Mouse (Mus musculus): ENCODE measurements at regions not wholly inside any gene's neighbourhood (a gene's known extent, or its start where the extent isn't known, plus 50 kb on each side); places are given as distances from the start of the nearest gene placed in this dataset.
A peak's percentile ranks its signal among the peaks of the same experiment; 100 is the strongest.

GRCm38 (mm10) chr4:31608811-31609210 lies 355.1 kb upstream of the Map3k7 start:
- DNase-seq (ENCODE audit: low spot score in 2 of 2): no peak

GRCm38 (mm10) chr4:31609559-31609958 lies 354.3 kb upstream of the Map3k7 start:
- DNase-seq (ENCODE audit: low spot score in 2 of 2): no peak

DNA sequence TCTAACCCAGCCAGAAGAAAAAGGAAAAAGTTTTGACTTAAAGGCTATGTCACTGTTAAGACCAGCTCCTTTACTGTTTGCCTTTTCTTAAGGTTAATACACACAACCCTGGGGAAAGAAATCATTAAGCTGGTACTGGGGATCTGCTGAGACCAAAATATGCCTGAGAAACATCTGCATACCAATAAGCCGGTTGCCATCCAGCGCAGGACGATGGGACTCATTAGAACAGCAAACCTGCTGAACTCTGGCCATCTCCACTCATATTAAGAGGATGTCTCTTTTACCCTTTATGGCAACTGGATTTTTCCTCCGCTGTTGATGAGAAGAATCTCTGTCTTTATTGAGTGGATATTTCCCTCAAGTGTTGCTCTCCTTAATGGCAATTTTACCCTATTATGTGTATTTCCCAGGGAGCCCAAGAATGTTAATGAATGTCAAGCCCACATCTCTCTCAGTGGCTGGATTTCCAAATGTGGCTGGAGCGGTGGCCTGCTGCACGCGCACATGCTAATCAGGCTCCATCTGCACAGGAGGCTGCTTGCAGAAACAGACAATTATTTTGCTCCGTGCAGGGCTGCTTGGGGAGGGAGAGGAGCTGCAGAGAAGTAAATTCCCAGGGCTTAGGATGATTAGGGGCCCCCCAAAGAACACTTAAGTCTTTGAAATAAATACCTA lies 351.6 kb upstream of the Map3k7 start:
- no peak for DNase-seq (ENCODE audit: low spot score in 2 of 2)

DNA sequence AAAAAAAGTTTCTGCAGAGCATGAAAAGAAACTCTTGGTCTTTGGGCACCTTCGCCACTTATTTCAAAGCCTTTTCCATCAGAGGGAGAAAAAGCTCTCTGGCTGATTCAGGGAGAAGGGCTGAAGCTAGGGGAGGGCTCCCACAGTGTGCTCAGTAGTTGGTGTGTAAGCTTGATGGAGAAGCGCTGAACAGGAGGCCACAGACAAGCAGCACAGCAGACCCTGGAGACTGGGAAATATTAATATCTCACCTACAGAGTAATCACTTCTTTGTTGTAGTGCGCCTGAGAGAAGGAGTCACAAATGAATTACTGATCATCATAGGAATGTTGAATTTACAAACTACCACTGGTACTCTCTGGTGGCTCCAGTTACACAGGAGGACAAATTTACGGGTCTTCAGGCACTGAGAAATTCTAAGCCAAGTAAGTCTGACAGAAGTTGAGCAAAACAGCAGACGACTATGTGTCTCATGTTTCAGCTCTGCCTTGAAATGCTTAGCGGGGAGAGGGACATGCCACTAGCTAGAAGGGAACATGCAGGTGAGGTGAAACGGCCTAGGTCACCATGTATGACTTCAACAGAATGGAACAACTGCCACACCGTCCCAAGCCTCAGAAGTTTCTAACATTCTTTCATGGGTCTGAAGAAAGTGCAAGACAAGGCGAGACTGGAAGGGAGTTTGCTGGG lies 350.9 kb upstream of the Map3k7 start:
- no peak for DNase-seq (ENCODE audit: low spot score in 2 of 2)

DNA sequence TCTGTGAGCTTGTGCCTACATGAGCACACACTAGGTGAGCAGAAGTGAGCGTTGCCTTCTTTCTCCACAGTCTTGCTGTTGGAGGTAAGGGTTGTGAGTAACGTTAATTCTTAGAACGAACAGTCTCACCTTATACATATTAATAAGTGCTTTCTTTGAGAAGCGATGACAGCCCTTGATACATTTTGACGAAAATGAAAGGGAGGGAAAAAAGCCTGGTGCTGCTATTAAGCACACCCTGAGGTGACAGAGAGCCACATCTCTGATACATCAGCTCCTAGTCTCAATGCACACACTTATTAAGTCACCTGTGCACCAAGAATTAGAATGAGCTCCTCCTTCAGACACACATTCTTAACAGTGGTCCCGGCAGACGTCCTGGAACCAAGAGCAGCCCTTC lies 346.3 kb upstream of the Map3k7 start:
- no peak for DNase-seq (ENCODE audit: low spot score in 2 of 2)

- no peak for DNase-seq (ENCODE audit: low spot score in 2 of 2)
These were observed 345.9 kb upstream of the Map3k7 start for GRCm38 (mm10) chr4:31618026-31618425.

DNA sequence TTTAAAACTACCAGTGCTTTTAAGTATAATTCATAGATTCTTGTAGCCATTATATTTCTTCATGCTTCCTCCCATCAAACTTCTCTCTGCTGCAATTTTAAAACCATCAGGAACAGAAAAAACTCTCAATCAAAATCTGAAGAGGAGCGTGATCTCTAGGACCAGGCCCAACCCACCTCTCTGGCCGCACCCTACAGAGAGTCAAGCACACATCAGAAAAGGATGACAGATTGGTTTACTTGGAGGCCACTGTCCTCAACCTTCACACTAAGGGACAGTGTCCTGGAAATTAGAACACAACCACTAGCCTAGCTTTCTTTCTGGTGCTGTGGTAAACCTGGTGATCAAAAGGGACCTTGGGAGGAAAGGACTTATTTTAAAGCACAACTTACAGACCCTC lies 342.7 kb upstream of the Map3k7 start:
- DNase-seq (ENCODE audit: low spot score in 2 of 2): no peak

DNA sequence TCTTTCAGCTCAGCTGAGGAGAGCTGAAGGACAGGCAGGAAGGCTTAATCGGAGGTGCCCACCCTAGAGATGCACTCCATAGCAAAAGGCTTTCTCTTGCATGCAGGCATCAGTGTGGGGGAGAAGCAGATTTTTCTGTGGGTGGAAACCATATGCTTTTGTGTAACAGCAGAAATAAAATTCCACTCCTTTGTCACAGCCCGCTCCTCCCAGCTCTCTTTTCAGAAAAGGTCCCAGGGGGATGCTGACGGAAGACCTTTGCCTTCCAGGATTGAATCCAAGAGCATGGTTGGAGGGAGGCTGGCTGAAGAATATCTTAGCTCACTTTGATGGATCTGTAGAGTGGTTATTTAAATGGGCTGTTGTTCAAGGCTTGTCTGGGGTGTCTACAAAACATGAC lies 336.8 kb upstream of the Map3k7 start:
- DNase-seq (ENCODE audit: low spot score in 2 of 2): no peak

GRCm38 (mm10) chr4:31627777-31628176 lies 336.1 kb upstream of the Map3k7 start:
- DNase-seq (ENCODE audit: low spot score in 2 of 2): no peak

DNA sequence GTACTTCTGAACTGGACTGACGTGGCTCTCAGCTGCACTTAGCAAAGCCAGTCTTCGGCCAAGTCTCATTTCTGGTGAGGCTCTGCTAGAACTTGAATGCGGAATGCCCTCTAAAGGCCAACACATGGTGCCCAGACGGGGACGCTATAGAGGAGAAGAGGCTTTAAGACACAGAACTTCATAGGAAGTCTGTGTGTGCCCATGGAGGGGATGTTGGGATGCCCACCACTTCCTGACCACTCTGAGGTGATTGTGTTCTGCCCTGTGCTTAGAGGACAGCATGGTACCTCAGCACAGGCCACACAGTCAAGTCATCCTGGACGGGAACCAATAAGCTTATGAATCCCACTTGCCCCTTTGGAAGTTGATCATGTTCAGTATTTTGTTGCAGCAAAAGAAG lies 325.3 kb upstream of the Map3k7 start:
- no peak for DNase-seq (ENCODE audit: low spot score in 2 of 2)

- DNase-seq (ENCODE audit: low spot score in 2 of 2): peak; percentile 39 to 56
These were observed 321.7 kb upstream of the Map3k7 start for GRCm38 (mm10) chr4:31642161-31642560.

- DNase-seq (ENCODE audit: low spot score in 2 of 2): no peak
These were observed 321.2 kb upstream of the Map3k7 start for GRCm38 (mm10) chr4:31642593-31643290.

DNA sequence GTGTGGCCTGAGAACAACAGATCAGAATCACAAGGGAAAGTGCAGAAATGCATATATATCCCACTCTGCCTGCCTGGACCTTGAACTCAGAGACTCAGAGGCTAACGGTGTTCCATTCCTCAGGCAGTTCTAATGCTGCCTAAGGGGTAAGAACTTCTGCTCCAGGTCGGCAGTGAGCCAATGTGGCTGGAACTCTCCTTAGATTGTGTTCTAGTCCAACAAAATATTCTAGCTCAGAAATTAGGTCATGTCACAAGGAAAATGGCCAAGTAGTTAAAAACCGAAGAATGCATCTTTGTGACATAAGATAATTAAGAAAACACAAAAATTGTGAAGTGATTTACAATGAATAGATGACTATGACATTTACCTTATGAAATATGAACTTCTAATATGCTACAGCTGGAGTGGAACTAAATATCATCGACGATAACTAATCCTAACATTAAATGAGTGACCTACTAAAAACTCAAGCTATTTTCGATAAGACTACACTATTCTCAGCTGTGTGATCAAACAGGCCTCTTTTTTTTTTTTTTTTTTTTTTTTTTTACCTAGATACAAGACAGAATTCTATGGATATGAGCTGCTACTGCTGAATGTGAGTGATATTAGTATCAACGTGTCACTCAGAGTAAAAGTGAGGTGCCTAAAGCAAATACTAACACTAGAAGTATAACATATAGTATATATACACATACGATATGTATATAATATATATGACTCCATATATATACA lies 315.1 kb upstream of the Map3k7 start:
- DNase-seq (ENCODE audit: low spot score in 2 of 2): no peak

DNA sequence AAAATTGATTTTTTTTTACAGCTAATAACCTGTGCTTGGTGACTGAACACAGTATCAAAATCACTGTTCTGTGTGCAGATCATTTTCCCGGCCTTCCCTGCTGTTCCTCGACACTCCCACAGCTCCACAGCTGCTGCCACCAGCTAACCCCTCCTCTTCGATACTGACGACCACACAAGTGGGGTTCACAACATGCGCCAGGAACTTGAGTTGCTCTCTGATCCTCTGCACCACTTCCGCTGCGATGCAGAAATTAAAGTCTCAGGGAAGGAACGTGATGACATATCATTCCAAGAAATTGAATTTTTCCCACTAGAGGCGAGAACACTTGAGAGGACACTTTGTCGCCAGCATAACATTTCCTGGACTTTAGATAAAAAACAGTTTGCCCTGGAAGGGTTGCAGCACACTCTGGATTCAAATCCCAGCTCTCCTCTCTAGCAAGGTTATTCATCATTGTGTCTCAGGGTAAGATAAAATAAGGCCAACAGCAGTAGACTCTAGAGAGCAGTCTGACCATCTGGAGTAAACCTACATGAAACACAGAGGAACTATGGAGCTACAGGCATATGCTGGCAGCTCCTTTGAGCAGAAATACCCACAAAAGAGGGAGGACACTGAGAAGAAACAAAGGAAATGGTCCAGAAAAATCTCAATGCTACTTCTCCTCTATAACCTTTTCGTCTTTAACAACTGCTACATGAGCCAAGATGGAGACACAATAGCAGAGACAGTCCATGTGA lies 308.4 kb upstream of the Map3k7 start:
- no peak for DNase-seq (ENCODE audit: low spot score in 2 of 2)

DNA sequence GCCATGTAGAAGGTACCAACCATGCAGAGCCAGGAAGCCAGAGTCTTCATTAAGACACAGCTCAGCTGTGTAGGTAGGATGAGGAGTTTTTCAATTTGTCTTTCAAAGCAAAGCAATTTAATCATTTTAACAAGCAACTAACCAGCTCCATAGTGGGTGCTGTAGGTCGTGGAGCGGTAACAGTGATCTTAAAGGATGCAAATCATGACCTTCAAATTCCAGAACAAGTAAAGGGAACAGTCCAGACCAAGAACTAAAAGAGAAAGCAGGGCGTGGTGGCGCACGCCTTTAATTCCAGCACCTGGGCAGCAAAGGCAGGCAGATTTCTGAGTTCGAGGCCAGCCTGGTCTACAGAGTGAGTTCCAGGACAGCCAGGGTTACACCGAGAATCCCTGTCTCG lies 307.8 kb upstream of the Map3k7 start:
- no peak for DNase-seq (ENCODE audit: low spot score in 2 of 2)

DNA sequence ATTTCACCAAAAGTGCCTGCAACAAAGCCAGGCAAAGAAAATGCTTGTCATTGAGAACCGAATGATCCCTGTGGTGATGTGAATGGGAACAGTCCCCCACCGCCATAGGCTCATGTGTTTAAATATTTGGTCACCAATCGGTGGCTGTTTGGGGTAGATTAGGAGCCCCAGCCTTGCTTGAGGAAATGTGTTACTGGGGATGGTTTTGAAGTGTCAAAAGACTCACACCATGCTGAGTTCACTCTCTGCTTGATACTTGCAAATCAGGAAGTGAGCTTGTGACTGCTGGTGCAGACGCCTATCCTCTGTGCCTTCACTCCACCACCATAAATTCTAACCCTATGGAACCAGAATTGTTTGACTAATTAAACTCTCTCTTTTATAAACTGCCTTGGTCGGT lies 305.1 kb upstream of the Map3k7 start:
- DNase-seq (ENCODE audit: low spot score in 2 of 2): no peak

- no peak for DNase-seq (ENCODE audit: low spot score in 2 of 2)
These were observed 303.0 kb upstream of the Map3k7 start for GRCm38 (mm10) chr4:31660896-31661295.

DNA sequence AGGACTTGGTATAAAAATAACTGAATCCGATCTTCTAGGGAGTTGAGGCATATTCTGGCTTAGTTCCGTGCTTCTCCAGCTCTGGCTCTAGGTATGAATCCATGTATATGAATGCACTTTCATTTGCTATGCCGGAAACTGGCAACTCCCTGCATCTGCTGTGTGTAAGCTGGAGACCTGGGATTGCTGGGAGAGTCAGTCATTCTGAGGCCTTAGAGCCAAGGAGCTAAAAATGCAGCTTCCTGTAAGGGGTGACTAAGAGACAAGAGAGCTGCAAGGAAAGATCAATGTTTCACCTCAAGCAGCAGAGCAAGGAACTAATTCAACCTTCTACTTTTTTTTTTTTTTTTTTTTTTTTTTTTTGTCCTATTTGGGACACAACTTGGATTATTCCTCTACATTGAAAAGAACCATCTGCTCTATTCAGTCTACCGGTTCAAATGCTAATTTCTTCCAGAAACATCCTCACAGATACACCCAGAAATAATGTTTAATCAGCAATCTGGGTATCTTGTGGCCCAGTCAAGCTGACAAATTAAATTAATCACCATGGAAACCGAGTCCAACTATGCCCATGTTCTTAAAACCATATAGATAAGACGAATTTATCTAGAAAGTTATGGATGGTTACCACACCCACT lies 292.2 kb upstream of the Map3k7 start:
- DNase-seq (ENCODE audit: low spot score in 2 of 2): no peak

GRCm38 (mm10) chr4:31672171-31672841 lies 291.6 kb upstream of the Map3k7 start:
- no peak for DNase-seq (ENCODE audit: low spot score in 2 of 2)

DNA sequence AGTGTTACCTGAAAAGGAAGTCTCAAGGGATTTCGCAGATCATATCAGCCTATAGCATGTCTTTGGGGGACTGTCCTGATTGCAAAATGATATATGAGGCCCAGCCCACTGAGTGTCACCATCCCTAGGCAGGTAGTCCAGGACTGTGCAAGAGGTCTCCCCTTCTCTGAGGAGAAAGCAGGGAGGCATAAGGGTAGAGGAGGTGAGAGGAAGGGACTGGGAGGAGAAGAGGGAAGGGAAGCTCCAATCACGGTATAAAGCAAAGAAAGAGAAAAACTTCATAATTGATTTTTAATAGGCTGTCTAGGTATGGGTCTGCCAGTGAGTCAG lies 291.1 kb upstream of the Map3k7 start:
- DNase-seq (ENCODE audit: low spot score in 2 of 2): no peak
